ENCODE assay signal across 9 mouse cellular contexts in genomic region chr1:153320121-153320520, GRCm38 (mm10). TPM values are rescaled to one million over a fixed set of nuclear protein-coding genes. Genes with fewer than 3 reads are reported as not detected.
DNase-seq lines count a peak whose midpoint lies in the region; ATAC-seq lines count a peak whose summit lies in the region.
"Had no signal": no experiment of that assay in that cellular context is flagged by ENCODE, and none has a peak within 500 bp of the region (broad histone marks: within the 10 kb centered on the region; RNA-seq: fewer than 3 reads in every experiment).

No protein-coding gene starts in this region.

- ATAC-seq in kidney, embryonic 14.5 days (ENCODE audit: low FRiP score, low TSS enrichment): no peak
- peak; percentile 81 for ATAC-seq in CD4-positive, CD25-positive, alpha-beta regulatory T cell, adult 4 months
- no peak; the same call in 1 of the 2 replicates for ATAC-seq in stomach, embryonic 14.5 days (ENCODE audit: insufficient number of reproducible peaks, insufficient read depth, low FRiP score, low read depth)
- ATAC-seq in megakaryocyte-erythroid progenitor cell, adult 5-6 weeks (replicated peaks; ENCODE audit: low FRiP score, low TSS enrichment, poor library complexity, severe bottlenecking): no peak

- no peaks in the 10 kb centered on the region for H3K27me3 ChIP-seq in kidney, embryonic 14.5 days (ENCODE audit: control insufficient read depth, insufficient read depth, low read length)
- no peaks in the 10 kb centered on the region for H3K27me3 ChIP-seq in stomach, embryonic 14.5 days (ENCODE audit: control insufficient read depth, insufficient read depth, low read length)
- H3K27me3 ChIP-seq: liver, embryonic 15.5 days had no signal

- no peak for DNase-seq in kidney, adult 11 months
- DNase-seq in ZHBTc4 (ENCODE audit: low read depth, low spot score): peak; percentile 59
- no peak for DNase-seq in left cerebral cortex, postnatal 36 days (ENCODE audit: low spot score in 2 of 2)
- DNase-seq in embryo, embryonic 11 days: no peak

- no peak overlapping the region for H3K4me3 ChIP-seq in kidney, embryonic 14.5 days (ENCODE audit: low read length)
- H3K4me3 ChIP-seq in stomach, embryonic 14.5 days (ENCODE audit: low read depth, low read length): no peak overlapping the region
- H3K4me3 ChIP-seq: liver, embryonic 15.5 days had no signal

- H3K9ac ChIP-seq in kidney, embryonic 14.5 days (ENCODE audit: low read depth, low read length): no peak overlapping the region
- no peak overlapping the region for H3K9ac ChIP-seq in stomach, embryonic 14.5 days (replicated peaks; ENCODE audit: low read depth, low read length)
- H3K9ac ChIP-seq: liver, embryonic 15.5 days had no signal

- peaks cover 47% of the 10 kb centered on the region for H3K4me1 ChIP-seq in kidney, embryonic 14.5 days (ENCODE audit: control insufficient read depth, insufficient read depth, low read length)
- H3K4me1 ChIP-seq in stomach, embryonic 14.5 days (ENCODE audit: control insufficient read depth, insufficient read depth, low read length): peaks cover 31% of the 10 kb centered on the region

- no peak overlapping the region for H3K4me2 ChIP-seq in kidney, embryonic 14.5 days (replicated peaks; ENCODE audit: low read depth, low read length)
- H3K4me2 ChIP-seq in stomach, embryonic 14.5 days (replicated peaks; ENCODE audit: low read depth, low read length): 0 out of 2 replicates have a peak overlapping the region, but pooled peaks have one; percentile 12
- H3K4me2 ChIP-seq: liver, embryonic 15.5 days had no signal

- intact Hi-C loops in left cerebral cortex, postnatal 36 days (cut with DNase I): no loop called here

- 63% methylated on average over 4 of the region's 4 CpGs for WGBS in kidney, embryonic 14.5 days
- WGBS in stomach, embryonic 14.5 days: 43% methylated on average over 4 of the region's 4 CpGs

- H3K9me3 ChIP-seq in kidney, embryonic 14.5 days (ENCODE audit: control insufficient read depth, low read length): no peaks in the 10 kb centered on the region
- no peaks in the 10 kb centered on the region for H3K9me3 ChIP-seq in stomach, embryonic 14.5 days (ENCODE audit: control insufficient read depth, low read depth, low read length)
- H3K9me3 ChIP-seq: liver, embryonic 15.5 days had no signal

- peaks cover 6% of the 10 kb centered on the region; the same call in 1 of the 2 replicates for H3K36me3 ChIP-seq in kidney, embryonic 14.5 days (ENCODE audit: control insufficient read depth, insufficient read depth, low read length)
- H3K36me3 ChIP-seq in stomach, embryonic 14.5 days (ENCODE audit: control insufficient read depth, insufficient read depth, low read length): no peaks in the 10 kb centered on the region
- H3K36me3 ChIP-seq: liver, embryonic 15.5 days had no signal

- H3K27ac ChIP-seq in kidney, embryonic 14.5 days (ENCODE audit: low read depth, low read length): peak overlapping the region; percentile 39; the same call in 1 of the 2 replicates
- peak overlapping the region; percentile 41; the same call in 1 of the 2 replicates for H3K27ac ChIP-seq in stomach, embryonic 14.5 days (ENCODE audit: low read length)
- H3K27ac ChIP-seq: liver, embryonic 15.5 days had no signal

RNA-seq across cellular contexts. Expression of gene Lamc1, which starts 12.5 kb away (rescaled TPM):
- polyA plus RNA-seq in kidney, embryonic 14.5 days (2014; fragmentation: Nextera tagmentation; extraction: Ambion mirVana): 112 and 151 TPM in 2 replicates
- polyA plus RNA-seq in CD4-positive, CD25-positive, alpha-beta regulatory T cell, adult 4 months (2017; shearing (Covaris generic)): 10 to 100 TPM; 11.6 to 12.5 TPM
- polyA plus RNA-seq in stomach, embryonic 14.5 days (2014; fragmentation: Nextera tagmentation; extraction: Ambion mirVana): 104 and 111 TPM in 2 replicates
- total RNA-seq in left cerebral cortex, postnatal 36 days (2021): 10 to 100 TPM; 27.0 to 28.7 TPM
- 2.7 and 3.0 TPM in 2 replicates for total RNA-seq in megakaryocyte-erythroid progenitor cell, adult 5-6 weeks (2014; fragmentation: Nextera tagmentation)
- total RNA-seq in megakaryocyte-erythroid progenitor cell, adult 5-6 weeks (2017): 0.91 and 1.3 TPM in 2 replicates
